Mouse (Mus musculus) olfactory bulb, adult 2 months (tissue): ENCODE measurements around the gene Drd3. TPM values are rescaled to one million over a fixed set of nuclear protein-coding genes. Genes with fewer than 3 reads are reported as not detected.

Source experiments
- H3K27ac ChIP-seq: fragments of 200-500 bp; 2 replicates; pipeline ENCODE4 v1.5.1; 2012; ENCODE audit warnings: low read depth, low read length; ENCODE audit not compliant: insufficient read depth
- H3K4me1 ChIP-seq: fragments of 200-500 bp; 2 replicates; pipeline ENCODE4 v1.6.1; 2012; ENCODE audit warnings: low read length; ENCODE audit not compliant: control insufficient read depth, insufficient read depth
- H3K4me3 ChIP-seq: fragments of 200-500 bp; 2 replicates; pipeline ENCODE4 v1.5.1; 2012; ENCODE audit warnings: mild to moderate bottlenecking, low read depth, low read length, moderate library complexity; ENCODE audit not compliant: insufficient read depth
- CTCF ChIP-seq: fragments of 200-500 bp; IDR thresholded peaks from 2 replicates; pipeline ENCODE4 v1.5.1; 2012; ENCODE audit warnings: low read depth, mild to moderate bottlenecking, low read length, moderate library complexity; ENCODE audit not compliant: insufficient read depth
- POLR2A ChIP-seq: fragments of 200-500 bp; IDR thresholded peaks from 2 replicates; pipeline ENCODE4 v1.6.1; 2012; ENCODE audit warnings: mild to moderate bottlenecking, low read depth, low read length, moderate library complexity; ENCODE audit not compliant: insufficient read depth
- WGBS: fragments of 180-500 bp; shearing (Covaris S2); methylation state at CpG from one replicate; pipeline ENCODE4 v1.1.7; 2018; 5-methylcytosine and 5-hydroxymethylcytosine counted together
- polyA plus RNA-seq: library from polyadenylated mRNA; stranded (reverse); fragments of >200 nt; gene quantifications from 2 replicates; pipeline ENCODE4 v1.2.4, GENCODE M21; 2012; ENCODE audit warnings: low replicate concordance; ENCODE audit not compliant: missing spikeins, insufficient read depth, insufficient read length

The Drd3 gene
- polyA plus RNA-seq, 1 experiment, result not detected

- no peak for TF ChIP-seq POLR2A
- no peak for TF ChIP-seq CTCF
- no peak overlapping the region for H3K27ac ChIP-seq
- WGBS, result 89% methylated on average over 4 of the region's 4 CpGs
- H3K4me3 ChIP-seq, result no peak overlapping the region
- 0 out of 2 replicates have a peak, but pooled peaks cover 3% of the 10 kb centered on the region for H3K4me1 ChIP-seq
Observed at GRCm38 (mm10) chr16:43730281-43730680, 23.5 kb upstream of the Drd3 start.

- Histone ChIP-seq H3K4me1 (no peaks in the 10 kb centered on the region), H3K27ac (no peak overlapping the region), H3K4me3 (no peak overlapping the region)
- 58% methylated on average over 10 of the region's 10 CpGs for WGBS
- no peak for TF ChIP-seq POLR2A
Observed at GRCm38 (mm10) chr16:43732496-43732895, 21.3 kb upstream of the Drd3 start.

- Histone ChIP-seq H3K4me3 (no peak overlapping the region), H3K27ac (no peak overlapping the region), H3K4me1 (no peaks in the 10 kb centered on the region)
- WGBS, result 96% methylated on average over 5 of the region's 5 CpGs
- TF ChIP-seq POLR2A (no peak), CTCF (no peak)
Observed at GRCm38 (mm10) chr16:43732900-43733299, 20.9 kb upstream of the Drd3 start.

GRCm38 (mm10) chr16:43737933-43738332 is 15.9 kb upstream of the Drd3 start:
- no peak overlapping the region for H3K27ac ChIP-seq
- WGBS, result 46% methylated on average over 4 of the region's 4 CpGs
- no peak for TF ChIP-seq CTCF
- TF ChIP-seq POLR2A, result no peak
- no peak overlapping the region for H3K4me3 ChIP-seq
- H3K4me1 ChIP-seq, result no peaks in the 10 kb centered on the region

- no peak for TF ChIP-seq CTCF
- TF ChIP-seq POLR2A, result no peak
- Histone ChIP-seq H3K4me1 (no peaks in the 10 kb centered on the region), H3K27ac (no peak overlapping the region), H3K4me3 (no peak overlapping the region)
- 78% methylated on average over 2 of the region's 2 CpGs for WGBS
Observed at GRCm38 (mm10) chr16:43740936-43741335, 12.9 kb upstream of the Drd3 start.

GRCm38 (mm10) chr16:43748424-43748823 is 5.4 kb upstream of the Drd3 start:
- H3K4me3 ChIP-seq, result no peak overlapping the region
- WGBS, result 89% methylated on average over 2 of the region's 2 CpGs
- no peak overlapping the region for H3K27ac ChIP-seq
- H3K4me1 ChIP-seq, result no peaks in the 10 kb centered on the region
- TF ChIP-seq CTCF (no peak), POLR2A (no peak)

GRCm38 (mm10) chr16:43752900-43753299 is 926 bp upstream of the Drd3 start:
- TF ChIP-seq POLR2A, result no peak
- no peak for TF ChIP-seq CTCF
- Histone ChIP-seq H3K27ac (no peak overlapping the region), H3K4me3 (no peak overlapping the region), H3K4me1 (no peaks in the 10 kb centered on the region)
- WGBS, result 80% methylated on average over 8 of the region's 8 CpGs

GRCm38 (mm10) chr16:43772358-43772757 is 18.5 kb downstream of the Drd3 start:
- Histone ChIP-seq H3K4me1 (no peaks in the 10 kb centered on the region), H3K27ac (no peak overlapping the region), H3K4me3 (no peak overlapping the region)
- 89% methylated on average over 3 of the region's 3 CpGs for WGBS
- TF ChIP-seq CTCF (no peak), POLR2A (no peak)

GRCm38 (mm10) chr16:43772766-43773165 is 18.9 kb downstream of the Drd3 start:
- no peak overlapping the region for H3K27ac ChIP-seq
- WGBS, result 100% methylated on average over 1 of the region's 1 CpGs
- no peak for TF ChIP-seq POLR2A
- TF ChIP-seq CTCF, result no peak
- no peaks in the 10 kb centered on the region for H3K4me1 ChIP-seq
- H3K4me3 ChIP-seq, result no peak overlapping the region

GRCm38 (mm10) chr16:43773506-43773905 is 19.7 kb downstream of the Drd3 start:
- Histone ChIP-seq H3K4me3 (no peak overlapping the region), H3K4me1 (no peaks in the 10 kb centered on the region), H3K27ac (no peak overlapping the region)
- WGBS, result 89% methylated on average over 4 of the region's 4 CpGs
- no peak for TF ChIP-seq POLR2A
- no peak for TF ChIP-seq CTCF

- no peak overlapping the region for H3K4me3 ChIP-seq
- 67% methylated on average over 3 of the region's 3 CpGs for WGBS
- H3K4me1 ChIP-seq, result no peaks in the 10 kb centered on the region
- no peak overlapping the region for H3K27ac ChIP-seq
- TF ChIP-seq CTCF, result no peak
- TF ChIP-seq POLR2A, result no peak
Observed at GRCm38 (mm10) chr16:43776886-43777285, 23.1 kb downstream of the Drd3 start.
